Mouse (Mus musculus) thymus, postnatal 0 days (tissue): ENCODE data around the gene AI464131. TPM values are rescaled to one million over a fixed set of nuclear protein-coding genes. Genes with fewer than 3 reads are reported as not detected.

Experiments
- DNase-seq: peaks from one replicate; pipeline ENCODE4 v3.0.0-alpha.2; 2015; ENCODE audit warnings: low spot score
- polyA plus RNA-seq: library from polyadenylated mRNA; unstranded; fragments of >200 nt; fragmentation: Nextera tagmentation; extraction: Ambion mirVana; gene quantifications from 2 replicates; pipeline ENCODE4 v1.2.1, GENCODE M21; 2015

AI464131 gene
- 0.60 TPM in 2 replicates for polyA plus RNA-seq

- peak; percentile 75 for DNase-seq
Observed at GRCm38 (mm10) chr4:41502986-41503412, at the start of gene AI464131. AI464131 (minus strand) TSS chr4:41503076.

GRCm38 (mm10) chr4:41552529-41552928 is 49.7 kb upstream of the AI464131 start:
- DNase-seq: peak; percentile 67

DNA sequence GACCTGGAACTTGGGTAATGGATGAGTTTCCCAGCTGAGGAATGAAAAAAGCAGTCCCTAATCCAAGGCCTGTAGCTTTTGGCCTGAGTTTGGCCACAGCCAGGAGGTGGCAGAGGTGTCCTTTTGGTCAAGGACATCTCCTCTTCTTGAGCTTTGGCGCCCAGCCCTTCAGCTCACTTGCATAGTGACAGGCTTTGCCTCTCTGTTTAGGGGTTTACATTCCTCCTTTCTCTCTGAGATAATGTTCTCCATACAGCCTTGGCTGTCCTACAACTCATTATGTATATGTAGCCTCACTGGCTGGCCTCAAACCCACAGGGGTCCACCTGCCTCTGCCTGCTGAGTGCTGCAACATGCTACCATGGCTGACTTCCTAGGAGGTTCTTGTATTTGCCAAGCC is 44.2 kb upstream of the AI464131 start:
- no peak for DNase-seq

DNA sequence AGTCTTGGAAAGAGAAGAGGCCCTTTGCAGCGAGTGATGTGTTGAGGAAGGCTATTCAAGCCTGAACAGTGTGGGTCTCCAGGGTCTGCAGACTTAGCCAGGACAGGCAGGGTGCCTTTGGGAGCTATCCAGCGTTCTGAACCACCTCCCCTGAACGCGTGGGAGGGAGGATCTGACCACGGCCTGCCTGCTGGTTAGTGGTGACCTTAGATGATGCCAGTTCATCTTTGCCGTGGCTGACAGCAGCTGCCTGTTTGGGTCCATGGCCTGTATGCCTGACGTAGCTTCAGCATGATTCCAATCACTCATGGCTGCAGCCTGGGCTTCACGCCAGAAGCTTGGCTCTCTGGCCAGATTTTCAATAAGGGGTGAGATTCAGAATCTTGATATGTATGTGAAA is 43.1 kb upstream of the AI464131 start:
- no peak for DNase-seq

- DNase-seq: no peak
Observed at GRCm38 (mm10) chr4:41542136-41542535, 39.3 kb upstream of the AI464131 start.

DNA sequence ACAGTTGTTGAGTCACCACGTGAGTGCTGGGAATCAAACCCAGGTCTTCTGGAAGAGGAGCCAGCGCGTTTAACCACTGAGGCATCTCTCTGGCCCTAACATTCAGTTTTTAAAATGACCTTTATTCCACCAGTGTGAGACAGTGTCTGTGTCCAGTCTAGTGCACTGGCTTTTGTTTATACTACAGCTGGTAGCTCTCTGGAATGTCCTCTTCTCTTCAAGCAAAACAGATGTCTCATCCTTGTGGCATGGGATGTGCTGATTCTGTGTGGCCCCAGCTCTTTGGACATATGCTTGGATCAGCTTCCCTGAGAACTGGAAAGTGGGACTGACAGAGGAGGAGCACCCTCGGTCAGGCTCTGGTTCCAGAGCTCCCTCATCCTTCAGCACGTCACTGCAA is 32.0 kb upstream of the AI464131 start:
- no peak for DNase-seq

DNA sequence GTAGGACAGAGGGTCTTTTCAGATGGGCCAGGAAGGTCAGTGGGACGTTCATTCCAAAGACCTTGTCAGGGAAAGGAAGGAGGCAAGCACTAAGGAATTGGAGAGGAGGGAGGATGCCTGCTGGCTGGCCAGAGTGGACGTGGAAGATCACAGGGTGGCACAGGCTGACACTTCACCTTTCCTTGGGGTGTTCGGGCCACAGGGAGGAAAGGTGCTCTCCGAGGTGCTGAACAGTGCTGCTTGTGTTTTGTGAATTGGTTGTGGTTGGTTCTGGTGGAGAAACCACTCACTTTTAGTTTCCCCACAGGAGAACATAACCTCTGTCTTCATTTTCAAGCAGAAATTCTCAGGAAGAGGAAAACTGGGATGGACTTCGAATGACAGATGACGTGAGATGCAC is 29.5 kb upstream of the AI464131 start:
- peak; percentile 18 for DNase-seq

GRCm38 (mm10) chr4:41527996-41528395 is 25.1 kb upstream of the AI464131 start:
- DNase-seq: no peak

DNA sequence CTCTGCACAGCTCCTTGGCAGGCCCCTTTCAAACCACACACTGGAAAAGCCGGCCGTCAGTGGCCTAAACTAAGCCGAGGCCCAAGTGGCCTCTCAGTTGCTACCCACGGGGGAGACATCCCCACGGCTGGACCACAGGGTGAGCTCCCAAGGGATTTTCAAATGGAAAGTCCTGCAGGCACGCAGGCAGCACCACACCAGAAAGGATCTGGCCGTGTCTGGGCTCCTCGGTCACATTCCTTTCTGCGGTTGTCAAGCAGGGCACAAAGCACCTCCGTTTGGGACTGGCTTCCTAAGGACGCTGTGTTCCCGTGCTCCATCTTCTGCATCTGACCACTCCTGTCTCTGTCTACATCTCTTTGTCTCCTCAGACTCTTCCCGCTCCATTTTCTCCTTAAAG is 24.2 kb upstream of the AI464131 start:
- no peak for DNase-seq

DNA sequence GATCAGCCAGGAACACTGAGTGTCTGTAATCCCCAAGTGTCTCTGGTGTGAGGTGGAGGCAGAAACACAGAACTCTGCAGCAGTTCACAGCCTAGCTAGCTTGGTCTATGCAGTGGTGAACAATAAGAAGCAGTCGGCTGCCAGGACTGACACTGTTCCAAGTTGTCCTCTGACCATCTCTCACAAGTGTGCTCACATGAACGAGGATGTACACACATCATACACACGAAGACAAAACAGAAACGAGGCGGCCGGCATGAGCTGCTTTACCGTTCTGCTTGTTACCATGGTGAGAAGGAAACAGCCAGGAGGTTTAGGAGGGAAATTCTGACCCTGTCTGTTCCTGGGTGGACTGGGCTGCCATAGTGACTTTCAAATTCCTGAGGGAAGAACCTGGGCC is 23.7 kb upstream of the AI464131 start:
- no peak for DNase-seq

DNA sequence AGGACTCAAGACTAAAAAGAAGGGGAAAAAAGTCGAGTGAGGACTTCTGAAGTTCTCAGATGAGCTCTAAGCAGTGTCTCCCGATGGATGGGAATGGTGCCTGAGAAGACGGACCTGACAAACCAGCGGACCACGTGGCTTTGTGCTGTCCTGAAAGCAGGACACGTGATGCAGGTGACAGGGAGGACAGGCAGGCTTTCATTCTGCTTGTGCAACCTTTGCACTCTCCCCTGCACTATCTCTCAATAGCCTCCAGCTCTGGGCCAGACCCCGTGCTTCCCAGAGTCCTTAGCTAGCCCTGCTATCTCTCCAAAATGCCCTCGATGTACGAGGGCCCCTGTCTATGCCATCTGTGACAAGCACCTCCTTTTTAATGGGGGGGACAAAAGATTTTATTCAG is 22.0 kb upstream of the AI464131 start:
- no peak for DNase-seq

- no peak for DNase-seq
Observed at GRCm38 (mm10) chr4:41523839-41524238, 21.0 kb upstream of the AI464131 start.

DNA sequence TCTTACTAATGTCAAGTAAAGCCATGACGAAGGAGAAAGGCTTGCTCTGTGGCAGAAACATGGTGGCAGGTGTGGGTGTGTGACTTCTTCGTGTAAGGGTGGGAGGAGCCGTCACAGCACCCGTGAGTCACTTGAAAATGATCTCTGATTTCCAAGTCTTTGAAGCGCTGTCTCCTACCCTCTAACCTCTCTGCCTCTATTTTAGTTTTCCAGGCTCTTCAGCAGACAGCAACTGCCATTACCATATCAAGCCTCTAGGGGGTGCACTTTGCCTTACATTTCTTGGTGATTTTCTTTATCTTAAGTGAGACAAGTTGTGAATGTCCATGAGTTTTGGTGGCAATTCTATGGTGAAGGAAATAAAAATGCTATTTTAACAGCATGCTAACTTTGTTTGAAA is 19.9 kb upstream of the AI464131 start:
- peak; percentile 23 for DNase-seq

GRCm38 (mm10) chr4:41522136-41522535 is 19.3 kb upstream of the AI464131 start:
- no peak for DNase-seq

- DNase-seq: no peak
Observed at GRCm38 (mm10) chr4:41520641-41521040, 17.8 kb upstream of the AI464131 start.

DNA sequence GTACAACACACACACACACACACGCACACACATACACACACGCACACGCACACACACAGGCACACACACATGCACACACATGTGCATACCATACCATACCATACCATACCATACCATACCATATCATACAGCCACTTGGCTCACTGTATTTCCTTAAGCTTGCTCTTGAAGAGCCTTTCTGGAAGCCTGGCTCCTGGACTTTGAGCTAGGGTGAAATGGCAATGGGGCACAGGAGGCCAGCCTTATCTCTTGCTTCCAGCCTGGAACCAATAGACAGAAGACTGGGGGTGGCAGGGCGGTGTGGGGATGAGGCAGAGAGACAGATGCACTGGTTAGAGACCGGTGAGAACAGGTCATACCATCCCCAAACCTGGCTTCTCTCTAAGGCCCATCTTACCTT is 16.3 kb upstream of the AI464131 start:
- no peak for DNase-seq

DNA sequence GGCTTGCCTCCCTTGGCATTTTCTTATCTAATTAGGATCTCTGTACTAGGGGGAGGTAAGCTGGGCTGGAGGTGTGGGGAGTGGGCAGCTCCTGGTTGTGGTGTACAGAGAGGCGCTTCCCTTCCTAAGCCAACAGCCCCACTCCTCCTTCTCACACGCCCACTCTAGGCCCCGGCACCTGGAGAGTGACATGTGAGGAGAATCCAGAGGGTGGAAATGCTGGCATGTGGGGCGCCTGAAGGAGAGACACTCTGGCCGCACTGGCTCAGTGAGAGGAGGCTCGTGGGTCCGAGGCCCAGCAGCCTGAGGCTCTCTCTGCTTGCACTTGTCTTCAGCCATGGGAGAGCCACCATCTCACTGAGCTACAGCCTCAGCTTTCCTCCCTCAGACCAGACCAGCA is 15.5 kb upstream of the AI464131 start:
- DNase-seq: no peak

DNA sequence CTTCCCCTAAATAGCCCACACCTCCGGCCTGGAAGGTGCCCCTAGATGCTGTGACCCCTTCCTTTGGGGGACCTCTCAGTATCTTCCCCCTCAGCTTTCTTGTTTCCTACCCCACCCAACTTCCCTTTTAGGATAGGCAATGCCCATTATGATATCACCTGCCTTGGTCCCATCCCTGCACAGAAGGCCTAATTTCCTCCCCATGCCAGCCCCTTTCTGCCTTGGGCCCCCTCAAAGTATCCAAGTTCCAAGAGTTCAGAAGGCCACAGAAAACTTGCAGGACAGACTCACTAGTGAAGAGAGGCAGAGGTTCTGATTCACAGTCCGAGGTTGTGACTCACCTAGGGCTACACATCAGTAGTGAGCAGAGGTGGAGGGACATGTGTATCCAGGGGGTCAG is 14.4 kb upstream of the AI464131 start, which contains the start of gene 1110017D15Rik:
Gene 1110017D15Rik (minus strand): TSS at position 101 of the 400 bp plus-strand sequence.
- no peak for DNase-seq

DNA sequence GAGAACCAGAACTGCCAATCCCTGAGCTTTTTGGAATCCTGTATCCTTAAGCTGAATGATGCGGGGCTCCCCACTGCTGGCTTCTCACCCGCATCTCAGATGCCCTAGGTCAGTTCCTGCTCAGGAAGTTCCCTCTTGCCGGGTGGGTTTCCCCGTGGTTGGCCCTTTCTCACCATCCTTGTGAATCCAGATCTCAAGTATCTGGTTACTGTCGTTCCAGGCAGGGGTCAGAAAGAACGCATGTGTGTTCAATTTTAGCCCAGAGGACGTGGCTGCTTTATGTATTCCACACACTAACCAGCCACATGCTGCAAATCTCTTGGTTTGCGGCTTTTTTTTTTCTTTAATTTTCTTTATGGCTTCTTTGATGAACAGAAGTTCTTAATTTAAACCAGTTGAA is 10.8 kb upstream of the AI464131 start:
- no peak for DNase-seq

DNA sequence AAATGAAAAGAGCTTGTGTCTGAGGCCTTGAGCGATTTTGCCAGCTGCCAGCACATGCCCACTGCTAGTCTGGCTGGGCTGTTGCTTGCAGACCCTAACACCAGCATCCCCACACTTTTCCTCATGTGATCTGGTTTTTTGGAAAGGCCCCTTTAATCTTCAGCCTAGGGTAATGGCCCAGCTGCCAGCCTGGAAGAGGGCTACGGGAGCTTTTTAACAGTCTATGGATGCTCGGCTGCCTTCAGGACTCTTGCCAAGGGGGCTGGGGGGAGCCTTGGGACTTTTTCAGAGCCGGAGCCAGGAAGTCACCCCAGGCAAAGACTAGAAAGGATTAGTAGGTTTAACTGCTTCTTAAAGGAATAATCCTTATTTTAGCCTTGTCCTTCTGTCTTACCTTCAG is 10.4 kb upstream of the AI464131 start:
- DNase-seq: no peak

DNA sequence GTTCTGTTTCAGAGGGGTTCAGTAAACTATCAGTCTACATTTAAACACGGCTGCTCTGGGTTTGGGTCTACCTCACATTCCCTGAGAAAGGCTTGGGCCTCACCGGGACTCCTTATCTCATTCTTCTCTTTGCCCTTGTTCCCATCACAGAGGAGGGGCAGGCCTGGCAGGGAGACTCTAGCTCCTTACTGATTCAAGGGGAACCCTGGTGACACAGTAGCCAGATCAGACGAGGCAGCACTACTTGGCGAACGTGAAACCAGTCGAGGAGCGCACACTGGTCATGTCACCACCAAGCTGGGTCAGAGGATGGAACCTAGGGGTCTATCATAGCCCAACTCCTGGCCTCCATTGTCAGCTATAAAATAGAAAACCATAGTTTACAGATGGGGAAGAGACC is 5.1 kb upstream of the AI464131 start:
- DNase-seq: no peak

DNA sequence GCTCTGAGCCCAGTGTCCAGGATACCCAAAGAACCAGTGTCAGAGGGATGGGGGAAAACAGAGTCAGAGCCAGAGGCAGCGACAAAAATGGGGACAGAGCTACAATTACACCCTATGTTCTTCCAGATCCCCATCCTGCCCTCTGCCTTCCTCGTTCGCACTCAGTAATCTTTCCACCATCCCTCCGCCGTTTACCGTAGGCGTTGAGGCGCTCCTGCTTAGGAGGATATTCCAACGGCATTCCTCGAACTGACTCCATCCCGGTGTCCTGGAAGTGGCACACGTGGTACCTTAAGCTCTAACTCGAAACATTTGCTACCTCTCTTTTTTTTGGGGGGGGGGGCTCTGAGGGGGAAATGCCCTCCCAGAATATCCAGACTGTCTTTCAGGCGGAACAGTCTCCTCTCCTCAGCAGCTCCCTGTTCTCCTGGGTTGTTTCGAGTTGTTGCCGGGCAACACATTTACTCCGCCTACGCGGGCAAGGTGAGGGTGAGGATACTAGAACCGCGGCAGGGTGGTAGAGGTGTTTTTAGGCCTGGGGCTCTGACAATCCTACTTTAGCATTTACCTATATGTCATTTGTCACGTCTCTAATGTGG is 4.5 kb upstream of the AI464131 start:
- DNase-seq: no peak

DNA sequence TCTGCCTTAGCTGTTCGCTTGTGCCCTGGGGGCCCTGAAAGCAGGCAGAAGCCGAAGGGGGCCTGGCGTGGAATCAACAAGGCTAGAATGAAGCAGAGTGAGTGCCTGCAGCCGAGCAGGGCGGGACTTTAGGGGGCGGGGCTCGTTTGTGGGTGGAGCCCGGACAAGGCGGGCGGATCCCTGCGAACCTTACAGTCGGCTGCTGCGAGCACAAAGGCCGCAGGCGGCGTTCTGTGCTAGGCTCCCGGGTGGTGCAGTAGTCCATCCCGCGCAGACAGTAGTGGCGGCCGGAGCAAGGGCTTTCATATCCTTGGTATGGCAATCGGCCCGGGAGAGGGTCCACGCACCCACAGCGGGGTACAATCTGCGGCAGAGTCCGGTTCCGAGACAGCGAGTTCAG is 4.0 kb upstream of the AI464131 start:
- peak; percentile 70 for DNase-seq

DNA sequence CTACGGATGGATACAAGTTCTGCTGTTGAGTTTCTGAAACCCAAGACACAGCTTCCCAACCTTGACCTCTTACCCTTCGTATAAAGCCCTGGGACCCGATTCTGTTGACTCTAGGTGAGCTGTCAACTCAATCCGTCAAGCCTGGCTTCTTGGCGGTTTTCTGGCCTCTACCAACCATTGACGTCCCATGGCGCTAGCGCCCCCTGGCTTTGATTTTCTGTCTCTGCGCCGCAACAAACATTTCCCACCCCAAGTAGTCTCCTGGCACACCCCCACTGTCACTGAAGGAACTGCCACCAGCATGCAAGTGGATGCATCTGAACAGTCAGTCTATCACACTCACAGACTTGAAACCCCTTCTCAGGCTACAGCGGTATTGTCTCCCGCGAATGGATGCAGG is 3.3 kb upstream of the AI464131 start:
- DNase-seq: peak; percentile 38
